Comparison of ENCODE assay signal across 29 mouse cellular contexts in the genomic region with DNA sequence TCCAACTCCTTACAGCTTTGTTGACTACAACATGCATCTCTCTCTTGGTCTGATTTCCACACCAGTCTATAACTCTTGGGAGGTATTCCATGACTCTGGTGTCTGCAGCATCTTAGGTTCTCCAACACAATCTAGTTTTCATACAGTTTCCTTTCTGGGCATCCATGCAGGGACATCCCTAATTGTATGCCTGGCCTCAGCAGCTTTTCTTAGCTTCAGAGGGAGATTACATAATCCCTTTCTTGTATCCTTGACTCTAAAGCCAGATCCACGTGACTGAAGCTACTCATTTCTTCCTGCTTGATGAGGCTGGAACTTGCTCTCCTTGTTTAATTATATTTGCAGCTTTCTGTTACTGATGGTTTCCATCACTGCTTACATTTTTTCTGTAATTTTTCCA. TPM values are rescaled to one million over a fixed set of nuclear protein-coding genes. Genes with fewer than 3 reads are reported as not detected.
A peak's percentile ranks its signal among the peaks of the same experiment; 100 is the strongest.
DNase-seq lines count a peak whose midpoint lies in the region; ATAC-seq and TF ChIP-seq lines count a peak whose summit lies in the region.
"Had no signal": no experiment of that assay in that cellular context is flagged by ENCODE, and none has a peak within 500 bp of the region (broad histone marks: within the 10 kb centered on the region; RNA-seq: fewer than 3 reads in every experiment).

No protein-coding gene starts in this region.

- H3K27me3 ChIP-seq in MEL (ENCODE audit: control insufficient read depth in 1 of 2, insufficient read depth in 2 of 2, low read length in 2 of 2): no peaks in the 10 kb centered on the region
- H3K27me3 ChIP-seq: embryonic facial prominence, embryonic 12.5 days; embryonic facial prominence, embryonic 15.5 days; forebrain, embryonic 15.5 days had no signal

- no peak overlapping the region for H3K27ac ChIP-seq in MEL (ENCODE audit: control insufficient read depth, low read depth, low read length)
- H3K27ac ChIP-seq in bone marrow macrophage, adult 2 months (ENCODE audit: insufficient read depth, low read depth, low read length): peak overlapping the region; percentile 22; the same call in 1 of the 2 replicates
- H3K27ac ChIP-seq: embryonic facial prominence, embryonic 12.5 days; embryonic facial prominence, embryonic 15.5 days; forebrain, embryonic 15.5 days; gastrocnemius, adult 2 months; heart, embryonic 13.5 days; hindbrain, embryonic 14.5 days; hindbrain, postnatal 0 days had no signal

- peaks cover 2% of the 10 kb centered on the region; the same call in 1 of the 2 replicates for H3K79me2 ChIP-seq in MEL (ENCODE audit: control insufficient read depth, insufficient read depth, low read length, poor library complexity)

- no peak for TF ChIP-seq RAD21 in MEL (IDR thresholded peaks at IDR 0.05; ENCODE audit: low read depth, low read length)

- H3K4me3 ChIP-seq in MEL (ENCODE audit: control insufficient read depth in 1 of 2, insufficient read depth in 1 of 2, low read depth in 2 of 2, low read length in 2 of 2): no peak overlapping the region
- no peak overlapping the region for H3K4me3 ChIP-seq in bone marrow macrophage, adult 2 months (ENCODE audit: insufficient read depth, low read length)
- H3K4me3 ChIP-seq: embryonic facial prominence, embryonic 12.5 days; embryonic facial prominence, embryonic 15.5 days; forebrain, embryonic 15.5 days; gastrocnemius, adult 2 months; heart, embryonic 13.5 days had no signal

- H3K9ac ChIP-seq in MEL (ENCODE audit: control insufficient read depth, low read depth, low read length, poor library complexity, severe bottlenecking): no peak overlapping the region
- H3K9ac ChIP-seq: embryonic facial prominence, embryonic 12.5 days; embryonic facial prominence, embryonic 15.5 days; forebrain, embryonic 15.5 days; heart, embryonic 13.5 days; hindbrain, embryonic 14.5 days had no signal

- H3K36me3 ChIP-seq in MEL (ENCODE audit: control insufficient read depth in 1 of 2, insufficient read depth in 2 of 2, low read length in 2 of 2): peaks cover 0 to 16% of the 10 kb centered on the region in 2 experiments; a peak in 2 of 4 replicates
- H3K36me3 ChIP-seq: embryonic facial prominence, embryonic 12.5 days; embryonic facial prominence, embryonic 15.5 days; forebrain, embryonic 15.5 days; heart, embryonic 13.5 days had no signal

- 0 out of 2 replicates have a peak, but pooled peaks have one; percentile 44 for ATAC-seq in frontal cortex, adult (ENCODE audit: low TSS enrichment)
- ATAC-seq: forebrain, embryonic 15.5 days; hindbrain, postnatal 0 days; inflammation-experienced regulatory T-cells, adult 6 months; intestine, embryonic 16.5 days had no signal

- no peaks in the 10 kb centered on the region for H3K9me3 ChIP-seq in MEL (replicated peaks; ENCODE audit: insufficient read depth, low read length)
- H3K9me3 ChIP-seq: embryonic facial prominence, embryonic 12.5 days; embryonic facial prominence, embryonic 15.5 days; forebrain, embryonic 15.5 days; heart, embryonic 13.5 days had no signal

- H3K4me1 ChIP-seq in MEL (ENCODE audit: control insufficient read depth in 1 of 2, insufficient read depth in 2 of 2, low read length in 2 of 2): peaks cover 0 to 15% of the 10 kb centered on the region in 2 experiments; a peak in 3 of 4 replicates
- peaks cover 31% of the 10 kb centered on the region for H3K4me1 ChIP-seq in bone marrow macrophage, adult 2 months (ENCODE audit: control insufficient read depth, insufficient read depth, low read length)
- H3K4me1 ChIP-seq: embryonic facial prominence, embryonic 12.5 days had no signal

- no peak for TF ChIP-seq POLR2A in MEL (IDR thresholded peaks at IDR 0.05; ENCODE audit: control insufficient read depth in 1 of 2, insufficient read depth in 1 of 2, low read depth in 1 of 2, low read length in 2 of 2, poor library complexity in 1 of 2)
- TF ChIP-seq POLR2A in bone marrow macrophage, adult 2 months (IDR thresholded peaks at IDR 0.05; ENCODE audit: borderline replicate concordance, low read depth, low read length): no peak

- DNase-seq in frontal cortex, postnatal 10 days (ENCODE audit: low spot score in 2 of 2): no peak
- peak; percentile 1 for DNase-seq in MEL (ENCODE audit: low read depth, low spot score)
- no peak for DNase-seq in cerebellum, adult 11-12 months
- no peak for DNase-seq in embryo, embryonic 10.5 days (ENCODE audit: low spot score)
- DNase-seq: adrenal gland, adult 8-10 months; adrenal gland, postnatal 36 days; cerebellum, adult 11 months; cerebellum, adult 8-10 months; cerebellum, postnatal 10 days; cerebellum, postnatal 36 days; gastrocnemius, adult 2 months; gastrocnemius, postnatal 14 days; heart, adult 18-20 months; heart, postnatal 14 days; heart, postnatal 4 days; kidney, adult 18-20 months had no signal

- TF ChIP-seq EP300 in MEL (IDR thresholded peaks at IDR 0.05; ENCODE audit: low read depth in 1 of 2, low read length in 2 of 2): no peak

- TF ChIP-seq CTCF in MEL (IDR thresholded peaks at IDR 0.05 in 2 of 3, conservative IDR thresholded peaks at IDR 0.05 in 1 of 3; ENCODE audit: control insufficient read depth in 1 of 3, insufficient read depth in 1 of 3, low read depth in 2 of 3, low read length in 3 of 3, poor library complexity in 1 of 3, severe bottlenecking in 1 of 3): no peak
- TF ChIP-seq CTCF in bone marrow macrophage, adult 2 months (IDR thresholded peaks at IDR 0.05; ENCODE audit: low read depth, low read length): no peak

TF ChIP-seq in MEL, 35 proteins besides CTCF, POLR2A, EP300 and RAD21:
- TF ChIP-seq TAL1 (IDR thresholded peaks at IDR 0.05; ENCODE audit: low read length): no peak
- no peak for TF ChIP-seq USF1 (IDR thresholded peaks at IDR 0.05; ENCODE audit: low read depth, low read length)
- no peak for TF ChIP-seq POLR2AphosphoS5 (IDR thresholded peaks at IDR 0.05; ENCODE audit: borderline replicate concordance, low read depth, low read length)
- no peak for TF ChIP-seq ELF1 (IDR thresholded peaks at IDR 0.05; ENCODE audit: low read depth, low read length)
- no peak for TF ChIP-seq MAFK (IDR thresholded peaks at IDR 0.05; ENCODE audit: borderline replicate concordance, low read depth, low read length)
- no peak for TF ChIP-seq ZC3H11A (IDR thresholded peaks at IDR 0.05; ENCODE audit: low read depth, low read length)
- no peak for TF ChIP-seq USF2 (IDR thresholded peaks at IDR 0.05; ENCODE audit: borderline replicate concordance in 1 of 2, insufficient read depth in 1 of 2, low read depth in 1 of 2, low read length in 2 of 2)
- no peak for TF ChIP-seq MAZ (IDR thresholded peaks at IDR 0.05; ENCODE audit: low read depth, low read length)
- no peak for TF ChIP-seq TBP (IDR thresholded peaks at IDR 0.05; ENCODE audit: low read depth, low read length)
- TF ChIP-seq KAT2A (conservative IDR thresholded peaks at IDR 0.05; ENCODE audit: low read depth, low read length): no peak
- TF ChIP-seq ZMIZ1 (IDR thresholded peaks at IDR 0.05; ENCODE audit: low read depth, low read length): no peak
- no peak for TF ChIP-seq CHD1 (IDR thresholded peaks at IDR 0.05; ENCODE audit: low read depth, low read length)

RNA-seq across cellular contexts. Expression of a gene that starts 5.8 kb away (rescaled TPM):
- total RNA-seq in MEL (2012; rRNA removed): 46.7 and 49.7 TPM in 2 replicates
- polyA plus RNA-seq in MEL (2012; ENCODE audit: insufficient read depth in 1 of 2, insufficient read length in 2 of 2, low read depth in 1 of 2, low replicate concordance in 2 of 2, missing spikeins in 1 of 2): 100 to 1,000 TPM in 1 of 2 experiments, 10 to 100 TPM in 1; 36.2 to 302 TPM
- 219 and 232 TPM in 2 replicates for polyA plus RNA-seq in bone marrow macrophage, adult 2 months (2012; ENCODE audit: insufficient read depth, insufficient read length, missing spikeins)

RNA-seq across cellular contexts. Expression of a gene that starts 6.0 kb away (rescaled TPM):
- 10.5 and 12.2 TPM in 2 replicates for total RNA-seq in MEL (2012; rRNA removed)
- 10 to 100 TPM in 1 of 2 experiments, not detected in 1; 21.6 TPM for polyA plus RNA-seq in MEL (2012; ENCODE audit: insufficient read depth in 1 of 2, insufficient read length in 2 of 2, low read depth in 1 of 2, low replicate concordance in 2 of 2, missing spikeins in 1 of 2)
- 131 and 158 TPM in 2 replicates for polyA plus RNA-seq in bone marrow macrophage, adult 2 months (2012; ENCODE audit: insufficient read depth, insufficient read length, missing spikeins)

RNA-seq across cellular contexts. Expression of a gene that starts 7.7 kb away (rescaled TPM):
- total RNA-seq in MEL (2012; rRNA removed): 11.7 and 14.5 TPM in 2 replicates
- polyA plus RNA-seq in MEL (2012; ENCODE audit: insufficient read depth in 1 of 2, insufficient read length in 2 of 2, low read depth in 1 of 2, low replicate concordance in 2 of 2, missing spikeins in 1 of 2): 10 to 100 TPM in 1 of 2 experiments, not detected in 1; 45.2 TPM
- polyA plus RNA-seq in bone marrow macrophage, adult 2 months (2012; ENCODE audit: insufficient read depth, insufficient read length, missing spikeins): 7.7 and 45.7 TPM in 2 replicates
- polyA plus RNA-seq: embryonic facial prominence, embryonic 12.5 days; embryonic facial prominence, embryonic 15.5 days; forebrain, embryonic 11.5 days; forebrain, embryonic 15.5 days; heart, embryonic 13.5 days; heart, embryonic 16.5 days; hindbrain, embryonic 11.5 days; hindbrain, embryonic 14.5 days; hindbrain, postnatal 0 days; intestine, embryonic 16.5 days had no signal

RNA-seq across cellular contexts. Expression of a gene that starts 11.9 kb away (rescaled TPM):
- total RNA-seq in MEL (2012; rRNA removed): 123 and 129 TPM in 2 replicates
- polyA plus RNA-seq in MEL (2012; ENCODE audit: insufficient read depth in 1 of 2, insufficient read length in 2 of 2, low read depth in 1 of 2, low replicate concordance in 2 of 2, missing spikeins in 1 of 2): 100 to 1,000 TPM in 1 of 2 experiments, not detected in 1; 155 TPM
- polyA plus RNA-seq in bone marrow macrophage, adult 2 months (2012; ENCODE audit: insufficient read depth, insufficient read length, missing spikeins): 16.7 and 21.3 TPM in 2 replicates

RNA-seq across cellular contexts. Expression of a gene that starts 12.0 kb away (rescaled TPM):
- total RNA-seq in MEL (2012; rRNA removed): 28.0 and 29.6 TPM in 2 replicates
- polyA plus RNA-seq in MEL (2012; ENCODE audit: insufficient read depth in 1 of 2, insufficient read length in 2 of 2, low read depth in 1 of 2, low replicate concordance in 2 of 2, missing spikeins in 1 of 2): 10 to 100 TPM in 1 of 2 experiments, not detected in 1; 45.1 TPM
- 51.1 and 57.9 TPM in 2 replicates for polyA plus RNA-seq in bone marrow macrophage, adult 2 months (2012; ENCODE audit: insufficient read depth, insufficient read length, missing spikeins)
